Mouse (Mus musculus) adrenal gland, postnatal 36 days (tissue): ENCODE results near the gene Foxb2. TPM values are rescaled to one million over a fixed set of nuclear protein-coding genes. Genes with fewer than 3 reads are reported as not detected.

Experiments
- total RNA-seq, 2 experiments: library from RNA; stranded (reverse); gene quantifications; 2 replicates each; pipeline ENCODE4 v1.2.3; 2021

The Foxb2 gene
- total RNA-seq, 2 experiments from 2014 or later = not detected

Other genes starting within 250 kb of the Foxb2 start
- 10 to 100 TPM; 35.3 to 40.1 TPM for gene Vps13a, start 92.9 kb downstream of the Foxb2 start, total RNA-seq
- 10 to 100 TPM; 18.5 to 24.1 TPM for gene Prune2, start 82.3 kb upstream of the Foxb2 start, total RNA-seq